Mouse (Mus musculus) left cerebral cortex, adult 2 months (tissue): ENCODE data around the gene Gm17428. TPM values are rescaled to one million over a fixed set of nuclear protein-coding genes. Genes with fewer than 3 reads are reported as not detected.

Source experiments
- DNase-seq, 2 experiments: peaks; one replicate each; pipeline ENCODE4 v3.0.0; 2021 to 2022; ENCODE audit warnings: low spot score in 2 of 2, mixed read lengths in 1 of 2; ENCODE audit errors: extremely low spot score in 1 of 2
- H3K27ac ChIP-seq: fragments of 200-600 bp; 2 replicates; pipeline ENCODE4 v1.8.1; 2022
- H3K4me3 ChIP-seq: fragments of 200-600 bp; 2 replicates; pipeline ENCODE4 v1.8.1; 2022
- CTCF ChIP-seq: fragments of 200-600 bp; IDR thresholded peaks from 2 replicates; pipeline ENCODE4 v1.8.1; 2022; ENCODE audit warnings: antibody characterized with exemption, mild to moderate bottlenecking, moderate library complexity
- intact Hi-C: fragments of 180-260 bp; cut with DNase I; formaldehyde crosslinking; loops from one replicate; pipeline ENCODE4 v1.15.1; 2025
- total RNA-seq, 2 experiments: library from RNA; stranded (reverse); gene quantifications; 2 replicates each; pipeline ENCODE4 v1.2.3; 2021

The Gm17428 gene
- total RNA-seq, 2 experiments from 2014 or later = not detected

DNA sequence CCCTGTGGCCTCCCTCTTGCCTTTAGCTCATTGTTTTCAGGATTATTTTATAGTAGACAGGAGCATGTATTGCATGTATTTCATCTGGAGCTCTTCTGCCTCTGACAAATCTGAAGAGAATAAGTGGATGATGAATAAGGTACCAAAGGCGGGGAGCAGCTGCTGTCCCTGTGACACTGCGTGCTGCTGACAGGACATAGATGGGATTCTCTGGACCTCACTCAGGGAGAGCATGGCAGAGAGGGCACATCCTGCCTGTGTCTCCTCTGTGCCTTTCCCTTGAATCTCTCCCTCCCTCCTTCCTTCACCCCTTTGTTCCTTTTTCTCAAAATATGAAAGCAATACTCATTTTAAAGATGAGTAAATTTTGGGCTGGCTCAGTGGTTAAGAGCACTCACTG is 28.8 kb downstream of the Gm17428 start:
- no peak for DNase-seq
- Histone ChIP-seq H3K27ac (no peak overlapping the region), H3K4me3 (no peak overlapping the region)
- intact Hi-C loops = no loop called here
- no peak for TF ChIP-seq CTCF

DNA sequence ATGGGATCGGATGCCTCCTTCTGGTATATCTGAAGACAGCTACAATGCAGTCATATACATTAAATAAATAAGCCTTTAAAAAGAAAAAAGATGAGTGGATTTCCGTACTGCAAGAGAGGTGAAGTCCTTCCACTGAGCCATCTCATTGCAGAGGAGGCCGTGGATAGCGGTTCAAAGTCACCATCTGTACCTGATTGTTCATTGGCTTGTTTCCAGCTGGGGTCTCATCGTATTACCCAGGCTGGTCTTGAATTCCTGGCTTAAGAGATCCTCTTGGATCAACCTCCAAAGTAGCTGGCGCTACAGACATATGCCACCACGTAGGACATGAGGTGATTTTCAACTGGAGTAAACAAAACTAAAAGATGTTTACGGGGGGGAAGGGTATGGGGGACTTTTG is 29.2 kb downstream of the Gm17428 start:
- no peak overlapping the region for H3K4me3 ChIP-seq
- intact Hi-C loops = no loop called here
- H3K27ac ChIP-seq = no peak overlapping the region
- DNase-seq = no peak
- no peak for TF ChIP-seq CTCF

DNA sequence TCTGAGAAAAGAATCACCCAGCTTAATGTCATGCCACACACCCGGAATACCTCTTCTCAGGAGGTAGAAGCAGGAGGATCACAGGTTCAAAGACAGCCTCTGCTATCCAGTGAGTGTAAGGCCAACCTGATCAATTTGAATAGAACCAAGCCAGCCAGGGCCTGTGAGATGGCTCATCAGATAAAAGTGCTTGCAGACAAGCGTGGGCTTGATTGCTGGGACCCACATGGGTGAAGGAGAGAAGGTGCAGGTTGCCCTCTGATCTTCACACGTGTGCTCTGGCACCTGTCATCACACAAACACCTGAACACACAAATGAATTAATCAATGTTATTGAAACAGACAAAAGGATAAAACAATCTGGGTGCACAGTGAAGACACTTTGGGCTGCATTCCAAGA is 29.8 kb downstream of the Gm17428 start:
- H3K27ac ChIP-seq = no peak overlapping the region
- intact Hi-C loops = no loop called here
- DNase-seq = no peak
- no peak for TF ChIP-seq CTCF
- no peak overlapping the region for H3K4me3 ChIP-seq

DNA sequence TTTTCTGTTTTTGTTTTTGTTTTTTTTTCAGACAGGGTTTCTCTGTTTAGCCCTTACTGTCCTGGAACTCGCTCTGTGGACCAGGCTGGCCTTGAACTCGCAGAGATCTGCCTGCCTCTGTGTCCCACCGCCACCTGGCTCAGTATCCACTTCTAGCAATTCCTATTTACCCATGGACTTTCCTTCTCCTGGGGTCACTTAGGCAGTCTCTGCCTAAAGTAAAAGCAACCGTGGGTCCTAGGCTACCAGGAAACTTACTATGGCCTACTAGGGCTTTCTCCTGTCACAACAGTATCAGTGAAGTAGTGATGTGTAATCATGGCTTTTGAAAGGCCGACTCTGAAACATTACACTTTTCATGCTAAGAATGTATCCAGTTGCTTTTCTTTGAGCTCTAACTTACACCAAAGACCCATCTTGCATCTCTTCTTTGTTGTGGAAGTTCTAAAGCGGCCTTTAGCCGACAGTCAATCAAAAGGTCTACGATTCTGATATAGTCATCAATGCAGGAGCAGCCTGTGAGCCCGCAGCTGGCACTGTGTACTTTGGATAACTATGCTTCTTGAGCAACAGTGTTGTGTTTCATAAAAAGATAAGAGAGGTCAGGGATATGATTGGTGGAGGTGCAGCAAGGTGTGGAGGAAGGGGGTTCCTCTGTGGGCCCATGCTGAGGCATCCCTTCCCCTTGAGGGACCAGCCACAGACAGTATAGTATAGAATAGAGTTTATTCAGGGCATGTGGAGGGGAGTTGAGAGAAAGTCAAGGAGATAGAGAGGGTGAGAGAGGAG is 30.6 kb downstream of the Gm17428 start:
- H3K27ac ChIP-seq = no peak overlapping the region
- DNase-seq = no peak
- intact Hi-C loops = no loop called here
- no peak overlapping the region for H3K4me3 ChIP-seq
- TF ChIP-seq CTCF = no peak

DNA sequence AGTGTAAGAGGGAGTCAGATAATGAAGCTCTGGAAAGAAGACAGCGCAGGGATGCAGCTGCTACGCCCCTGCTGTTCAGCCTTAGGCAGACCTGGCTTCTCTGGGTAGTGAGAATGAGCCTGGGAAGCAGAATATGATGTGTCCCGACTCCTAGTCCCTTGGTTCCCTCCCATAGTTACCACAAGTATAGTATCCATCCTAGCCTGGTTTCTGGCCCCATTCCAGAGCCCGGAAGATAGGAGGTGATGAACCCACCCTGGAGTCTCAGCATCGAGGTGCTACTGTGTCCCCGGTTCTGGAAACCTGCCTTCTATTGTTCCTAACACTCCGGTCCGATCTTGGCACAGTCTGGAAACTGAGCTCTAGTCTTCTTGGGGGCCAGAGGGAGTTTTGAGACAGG is 31.7 kb downstream of the Gm17428 start:
- Histone ChIP-seq H3K27ac (no peak overlapping the region), H3K4me3 (no peak overlapping the region)
- no peak for DNase-seq
- TF ChIP-seq CTCF = no peak
- intact Hi-C loops = no loop called here

DNA sequence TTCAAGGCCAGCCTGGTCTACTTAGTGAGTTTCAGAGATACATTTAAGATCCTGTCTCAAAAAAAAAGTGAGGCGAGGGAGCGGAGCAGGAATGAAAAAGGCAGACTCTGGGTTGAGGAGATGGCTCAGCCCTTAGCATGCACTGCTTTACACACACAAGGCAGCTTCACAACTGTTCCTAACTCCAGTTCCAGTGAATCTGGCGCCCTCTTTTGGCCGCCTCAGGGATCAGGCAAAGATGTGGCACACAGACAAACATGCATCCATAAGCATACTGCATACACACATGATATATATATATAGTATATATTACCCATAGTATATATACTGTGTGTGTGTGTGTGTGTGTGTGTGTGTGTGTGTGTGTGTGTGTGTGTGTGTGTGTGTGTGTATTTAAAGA is 34.4 kb downstream of the Gm17428 start:
- TF ChIP-seq CTCF = peak; percentile 13; the same call in 1 of the 2 replicates
- Histone ChIP-seq H3K27ac (no peak overlapping the region), H3K4me3 (no peak overlapping the region)
- no peak for DNase-seq
- intact Hi-C loops = loop anchor here (5.0 kb wide), 1 partner anchor 299 kb away; the partner anchor contains the start of gene Cebpe

DNA sequence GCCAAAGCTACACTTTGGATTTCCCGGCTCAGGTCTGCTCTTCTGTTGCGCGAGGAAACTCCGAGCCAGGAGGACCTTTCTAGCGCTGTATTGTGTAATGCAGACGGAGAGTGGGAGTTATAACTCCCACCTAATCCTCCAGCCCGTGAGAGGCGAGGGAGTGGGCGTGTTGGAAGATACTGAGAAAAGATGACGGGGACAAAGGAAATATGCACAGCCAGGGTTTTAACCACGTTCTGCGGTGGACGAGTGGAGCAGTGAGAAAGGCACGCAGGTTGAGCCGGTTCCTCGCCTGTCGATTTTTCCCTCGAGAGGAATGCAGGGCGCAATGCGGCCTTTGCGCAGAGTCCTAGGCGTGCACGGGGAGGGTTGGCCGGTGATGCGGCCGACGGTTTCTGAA is 37.9 kb downstream of the Gm17428 start:
- no peak for TF ChIP-seq CTCF
- peak overlapping the region; percentile 99 for H3K27ac ChIP-seq
- intact Hi-C loops = loop anchor here (1.0 to 5.0 kb wide), 3 partner anchors 114 to 302 kb away; partner anchors contain the start of gene Cebpe
- DNase-seq = peak; percentile 69 to 75
- peak overlapping the region; percentile 48 for H3K4me3 ChIP-seq

DNA sequence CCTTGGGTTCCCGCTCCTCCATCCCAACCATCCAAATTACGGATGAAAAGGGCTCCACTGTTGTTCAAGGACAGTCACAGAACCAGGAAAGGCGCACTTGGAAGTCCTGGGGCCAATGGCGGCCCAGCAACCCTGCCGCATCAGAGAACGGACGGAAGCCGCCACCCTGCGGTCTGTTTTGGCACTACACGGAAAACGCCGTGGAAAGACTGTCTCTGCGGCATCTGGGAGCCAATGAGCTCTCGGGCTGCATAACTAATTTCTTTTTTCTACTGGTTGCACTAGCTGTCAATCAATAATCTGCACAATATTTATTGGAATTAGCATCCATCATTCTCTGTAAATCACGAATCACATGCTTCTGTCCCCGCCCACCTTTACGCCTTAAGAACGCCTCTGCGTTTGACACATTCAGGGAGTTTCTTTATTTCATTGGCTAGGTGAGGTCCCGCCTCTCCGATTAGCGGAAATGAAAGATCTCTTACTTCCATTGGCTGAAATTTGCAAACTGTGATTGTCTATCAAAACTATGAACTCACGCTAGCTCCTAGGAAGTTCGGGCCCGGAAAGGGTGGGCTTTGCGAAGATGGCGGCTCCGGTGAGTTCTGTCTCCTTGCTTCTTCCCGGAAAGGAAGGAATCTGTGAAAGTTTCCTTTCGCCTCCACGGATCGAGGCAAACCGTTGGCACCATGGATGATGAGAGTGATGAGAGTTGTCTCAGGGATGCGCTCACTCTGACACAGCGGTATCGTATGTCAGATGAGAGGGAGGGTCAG is 38.4 kb downstream of the Gm17428 start, which contains the start of gene Ngdn:
TSS of gene Ngdn (plus strand) at position 464 of the 776 bp plus-strand sequence.
- intact Hi-C loops = loop anchor here (1.0 to 5.0 kb wide), 4 partner anchors 114 to 303 kb away; partner anchors contain the start of gene Cebpe
- TF ChIP-seq CTCF = peak; percentile 94
- DNase-seq = peak; percentile 99
- Histone ChIP-seq H3K4me3 (peak within 1 kb of the TSS; percentile 62), H3K27ac (peak within 1 kb of the TSS; percentile 99)

DNA sequence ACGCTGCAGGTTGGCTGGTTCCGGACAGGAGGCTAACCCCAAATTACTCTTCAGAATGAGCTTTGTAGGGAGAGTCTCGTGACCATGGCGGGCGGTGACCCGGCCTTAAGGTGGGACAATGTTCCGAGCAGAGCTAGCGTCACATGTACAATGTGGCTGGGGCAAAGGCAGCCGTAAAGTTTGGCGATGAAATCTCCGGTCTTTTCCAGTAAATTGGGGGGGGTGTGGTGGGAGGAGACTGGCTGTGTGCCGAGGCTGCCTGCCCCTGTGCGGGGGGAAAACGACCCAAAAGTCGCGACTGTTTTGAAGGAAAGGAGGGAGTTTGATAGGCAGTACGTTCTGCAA is 39.0 kb downstream of the Gm17428 start:
- DNase-seq = no peak
- no peak for TF ChIP-seq CTCF
- Histone ChIP-seq H3K27ac (peak overlapping the region; percentile 72), H3K4me3 (peak overlapping the region; percentile 62)
- intact Hi-C loops = loop anchor here (1.0 to 2.0 kb wide), 2 partner anchors 115 to 172 kb away; no protein-coding TSS in a partner anchor

DNA sequence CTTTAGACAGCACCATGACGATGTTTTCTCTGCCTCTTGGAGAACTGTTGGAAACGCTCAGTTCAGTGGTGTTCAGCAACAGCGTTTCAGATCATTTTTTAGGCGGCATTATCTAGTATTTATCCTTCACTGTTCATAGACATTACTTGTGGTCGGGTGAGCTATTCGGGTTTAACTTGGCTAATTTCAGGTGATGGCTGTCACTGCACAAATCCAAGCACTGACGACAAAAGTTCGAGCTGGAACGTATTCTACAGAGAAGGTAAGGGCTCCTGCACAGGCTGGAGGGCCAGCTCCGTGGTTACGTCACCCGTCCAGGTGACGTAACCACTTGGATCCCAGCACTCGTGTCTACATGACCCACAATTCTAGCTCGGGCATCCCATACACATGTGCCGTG is 40.1 kb downstream of the Gm17428 start:
- TF ChIP-seq CTCF = no peak
- intact Hi-C loops = no loop called here
- H3K4me3 ChIP-seq = no peak overlapping the region
- no peak overlapping the region for H3K27ac ChIP-seq
- DNase-seq = no peak

DNA sequence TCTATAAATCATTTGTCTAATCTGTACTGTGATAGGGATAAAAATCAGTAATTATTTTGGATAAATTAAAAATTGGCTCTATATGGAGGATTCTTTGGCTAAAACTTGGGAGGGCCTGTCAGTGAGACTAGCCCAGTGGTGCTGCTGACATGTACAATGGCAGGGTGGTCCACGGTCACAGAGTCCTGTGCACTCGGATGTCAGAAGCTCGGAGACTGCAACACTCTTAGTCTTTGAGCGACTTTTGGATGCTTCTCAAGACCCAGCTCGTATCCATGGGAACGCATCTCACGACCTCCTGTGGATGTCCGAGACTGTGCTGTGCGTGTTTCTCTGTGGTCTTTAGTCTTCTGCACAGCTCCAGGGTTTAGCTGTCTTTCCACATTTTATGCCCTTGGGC is 43.7 kb downstream of the Gm17428 start:
- H3K27ac ChIP-seq = no peak overlapping the region

DNA sequence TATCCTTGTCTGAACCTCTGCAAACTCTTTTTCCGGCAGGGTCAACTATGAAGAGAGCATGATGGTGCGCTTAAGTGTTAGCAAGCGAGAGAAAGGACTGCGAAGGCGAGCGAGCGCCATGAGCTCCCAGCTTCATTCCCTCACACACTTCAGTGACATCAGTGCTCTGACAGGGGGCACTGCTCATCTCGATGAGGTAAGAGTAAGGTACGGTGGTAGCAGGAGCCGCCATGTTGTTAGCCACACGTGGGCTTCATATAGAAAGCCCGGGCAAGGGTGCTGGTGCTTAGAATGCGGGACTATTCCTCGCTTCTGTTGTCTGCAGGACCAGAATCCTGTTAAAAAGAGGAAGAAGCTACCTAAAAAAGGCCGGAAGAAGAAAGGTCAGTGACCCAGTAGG is 46.3 kb downstream of the Gm17428 start:
- intact Hi-C loops = no loop called here
- H3K27ac ChIP-seq = no peak overlapping the region
- no peak for DNase-seq
- H3K4me3 ChIP-seq = no peak overlapping the region
- no peak for TF ChIP-seq CTCF

More for the DNA sequence above, 43.7 kb downstream of the Gm17428 start:
- H3K4me3 ChIP-seq = no peak overlapping the region
- intact Hi-C loops = no loop called here
- TF ChIP-seq CTCF = no peak
- DNase-seq = no peak
